Mouse (Mus musculus) gastrocnemius, adult 2 months (tissue): ENCODE data around the gene Ubash3b. TPM values are rescaled to one million over a fixed set of nuclear protein-coding genes. Genes with fewer than 3 reads are reported as not detected.

ENCODE experiments used
- DNase-seq: peaks from one replicate; pipeline ENCODE4 v3.0.0; 2022
- H3K27ac ChIP-seq: fragments of 200-600 bp; 2 replicates; pipeline ENCODE4 v1.8.1; 2022; ENCODE audit warnings: mild to moderate bottlenecking
- H3K4me3 ChIP-seq: fragments of 200-600 bp; 2 replicates; pipeline ENCODE4 v1.8.1; 2022; ENCODE audit warnings: mild to moderate bottlenecking, moderate library complexity
- CTCF ChIP-seq: fragments of 200-600 bp; IDR thresholded peaks from 2 replicates; pipeline ENCODE4 v1.8.1; 2022; ENCODE audit warnings: antibody characterized with exemption, mild to moderate bottlenecking, moderate library complexity
- intact Hi-C: fragments of 180-260 bp; cut with DNase I; formaldehyde crosslinking; loops from one replicate; pipeline ENCODE4 v1.15.1; 2025
- total RNA-seq, 2 experiments: library from RNA; stranded (reverse); gene quantifications; 2 replicates each; pipeline ENCODE4 v1.2.3; 2021

Ubash3b gene
- total RNA-seq, 2 experiments from 2014 or later, result 0.33 to 0.45 TPM

GRCm38 (mm10) chr9:41157872-41158567, 3.5 kb downstream of the Ubash3b start:
- no peak for TF ChIP-seq CTCF
- H3K4me3 ChIP-seq, result peak overlapping the region; percentile 89
- DNase-seq, result no peak
- intact Hi-C loops, result no loop called here
- peak overlapping the region; percentile 75 for H3K27ac ChIP-seq

- H3K4me3 ChIP-seq, result peak overlapping the region; percentile 89
- TF ChIP-seq CTCF, result no peak
- intact Hi-C loops, result no loop called here
- peak overlapping the region; percentile 75 for H3K27ac ChIP-seq
- DNase-seq, result peak; percentile 83
Measured at GRCm38 (mm10) chr9:41157020-41157871, 4.3 kb downstream of the Ubash3b start.

GRCm38 (mm10) chr9:41156720-41157019, 4.8 kb downstream of the Ubash3b start:
- peak overlapping the region; percentile 75; the same call in 1 of the 2 replicates for H3K27ac ChIP-seq
- DNase-seq, result no peak
- H3K4me3 ChIP-seq, result peak overlapping the region; percentile 89
- TF ChIP-seq CTCF, result no peak
- intact Hi-C loops, result no loop called here

- DNase-seq, result no peak
- intact Hi-C loops, result no loop called here
- no peak for TF ChIP-seq CTCF
- Histone ChIP-seq H3K4me3 (peak overlapping the region; percentile 89), H3K27ac (no peak overlapping the region)
Measured at GRCm38 (mm10) chr9:41156006-41156719, 5.3 kb downstream of the Ubash3b start.

- no peak for DNase-seq
- Histone ChIP-seq H3K27ac (no peak overlapping the region), H3K4me3 (no peak overlapping the region)
- intact Hi-C loops, result no loop called here
- no peak for TF ChIP-seq CTCF
Measured at GRCm38 (mm10) chr9:41153979-41154378, 7.5 kb downstream of the Ubash3b start.

GRCm38 (mm10) chr9:41153050-41153449, 8.4 kb downstream of the Ubash3b start:
- DNase-seq, result no peak
- intact Hi-C loops, result no loop called here
- Histone ChIP-seq H3K27ac (peak overlapping the region; percentile 6; the same call in 1 of the 2 replicates), H3K4me3 (no peak overlapping the region)
- TF ChIP-seq CTCF, result no peak

- Histone ChIP-seq H3K27ac (no peak overlapping the region), H3K4me3 (no peak overlapping the region)
- no peak for TF ChIP-seq CTCF
- intact Hi-C loops, result no loop called here
- no peak for DNase-seq
Measured at GRCm38 (mm10) chr9:41151491-41151890, 10.0 kb downstream of the Ubash3b start.

- H3K27ac ChIP-seq, result no peak overlapping the region
- DNase-seq, result no peak
- no peak for TF ChIP-seq CTCF
- no peak overlapping the region for H3K4me3 ChIP-seq
- intact Hi-C loops, result no loop called here
Measured at GRCm38 (mm10) chr9:41149896-41150295, 11.6 kb downstream of the Ubash3b start.

- no peak overlapping the region for H3K4me3 ChIP-seq
- H3K27ac ChIP-seq, result no peak overlapping the region
- no peak for DNase-seq
- intact Hi-C loops, result no loop called here
- TF ChIP-seq CTCF, result no peak
Measured at GRCm38 (mm10) chr9:41149079-41149676, 12.3 kb downstream of the Ubash3b start.

- intact Hi-C loops, result no loop called here
Measured at GRCm38 (mm10) chr9:41148600-41148999, 12.9 kb downstream of the Ubash3b start.

GRCm38 (mm10) chr9:41147203-41147842, 14.2 kb downstream of the Ubash3b start:
- Histone ChIP-seq H3K4me3 (peak overlapping the region; percentile 61), H3K27ac (0 out of 2 replicates have a peak overlapping the region, but pooled peaks have one; percentile 6)
- DNase-seq, result no peak
- TF ChIP-seq CTCF, result no peak
- intact Hi-C loops, result no loop called here

More at GRCm38 (mm10) chr9:41148600-41148999, 12.9 kb downstream of the Ubash3b start:
- H3K4me3 ChIP-seq, result no peak overlapping the region
- TF ChIP-seq CTCF, result no peak
- H3K27ac ChIP-seq, result no peak overlapping the region
- DNase-seq, result no peak

GRCm38 (mm10) chr9:41143825-41144224, 17.7 kb downstream of the Ubash3b start:
- no peak for TF ChIP-seq CTCF
- H3K4me3 ChIP-seq, result no peak overlapping the region
- DNase-seq, result no peak
- intact Hi-C loops, result no loop called here
- H3K27ac ChIP-seq, result no peak overlapping the region
